Mouse (Mus musculus) ZHBTc4 (cell line): ENCODE data around the gene Gm11172.
A peak's percentile ranks its signal among the peaks of the same experiment; 100 is the strongest.

Experiments used
- DNase-seq: peaks from one replicate; pipeline ENCODE4 v3.0.0-alpha.2; 2011; ENCODE audit warnings: low read depth, low spot score

The Gm11172 gene

GRCm38 (mm10) chr16:10785371-10786231 is 27.1 kb upstream of the Gm11172 start, which contains the start of gene Socs1:
Gene Socs1 (minus strand): TSS chr16:10785536.
- DNase-seq: peak; percentile 94

DNA sequence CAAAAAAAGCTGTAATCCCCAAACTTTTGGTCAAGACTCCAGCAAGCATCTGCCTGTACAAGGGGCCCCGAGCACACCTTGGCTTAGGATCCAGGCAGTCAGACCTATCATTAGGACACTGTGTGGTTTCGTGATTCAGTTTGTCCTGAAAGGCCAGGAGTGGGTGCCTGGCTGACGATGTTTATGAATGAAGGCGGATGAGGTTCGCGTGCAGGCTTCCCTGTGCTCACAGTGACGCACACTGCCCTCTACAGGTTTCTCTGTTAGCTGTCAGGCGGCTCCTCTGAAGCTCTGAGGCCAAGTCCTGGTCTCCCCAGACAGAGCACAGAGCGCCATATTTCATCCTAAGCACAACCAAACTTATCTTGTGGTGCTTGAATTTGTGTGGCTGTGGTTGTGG is 26.4 kb upstream of the Gm11172 start:
- DNase-seq: peak; percentile 92

- no peak for DNase-seq
Measured at GRCm38 (mm10) chr16:10786782-10787547, 25.8 kb upstream of the Gm11172 start.

DNA sequence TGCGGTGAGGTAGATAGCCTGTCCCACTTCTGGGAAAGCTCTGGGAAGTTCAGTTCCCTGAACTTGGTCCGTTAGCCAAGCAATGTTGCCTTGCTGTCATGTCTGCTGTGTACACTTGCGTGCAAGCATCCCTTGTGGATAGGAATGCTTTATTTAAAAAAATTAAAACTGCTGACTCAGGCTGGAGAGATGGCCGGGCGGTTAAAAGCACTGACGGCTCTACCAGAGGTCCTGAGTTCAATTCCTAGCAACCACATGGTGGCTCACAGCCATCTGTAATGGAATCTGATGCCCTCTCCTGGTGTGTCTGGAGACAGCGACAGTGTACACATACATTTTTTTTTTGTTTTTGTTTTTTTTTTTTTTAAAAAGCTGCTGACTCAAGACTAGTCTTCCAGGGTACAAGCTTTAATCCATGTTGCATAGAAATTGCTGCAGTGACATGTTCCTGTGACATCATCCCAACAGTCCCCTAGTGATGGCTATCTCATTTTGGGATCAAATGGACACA is 25.1 kb upstream of the Gm11172 start:
- no peak for DNase-seq

- DNase-seq: peak; percentile 25
Measured at GRCm38 (mm10) chr16:10788271-10788670, 24.4 kb upstream of the Gm11172 start, which contains the start of gene Tnp2. Gene Tnp2 (minus strand): TSS chr16:10788660.

GRCm38 (mm10) chr16:10788866-10789265 is 23.8 kb upstream of the Gm11172 start:
- no peak for DNase-seq

DNA sequence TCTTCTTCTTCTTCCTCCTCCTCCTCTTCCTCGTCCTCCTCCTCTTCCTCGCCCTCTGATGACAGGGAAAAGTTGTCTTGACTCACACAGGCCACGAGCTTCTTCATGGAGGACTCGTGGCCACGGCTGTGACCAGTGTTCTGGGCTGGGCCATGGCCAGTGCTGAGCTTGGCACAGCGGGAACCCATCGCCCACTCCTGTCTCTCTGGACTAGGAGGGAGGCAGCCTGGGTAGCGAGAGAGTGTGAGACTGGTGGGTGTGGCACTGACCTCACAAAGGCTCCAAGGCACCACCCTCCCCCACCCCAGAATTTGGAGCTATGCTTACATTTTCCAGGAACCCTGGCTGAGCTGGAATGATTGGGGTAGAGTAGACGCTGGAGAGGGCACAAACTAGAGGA is 22.0 kb upstream of the Gm11172 start, which contains the start of gene Prm3:
Gene Prm3 (minus strand): TSS at position 213 of the 400 bp plus-strand sequence.
- no peak for DNase-seq

- DNase-seq: no peak
Measured at GRCm38 (mm10) chr16:10796034-10796433, 16.7 kb upstream of the Gm11172 start, which contains the start of gene Prm2. Gene Prm2 (minus strand): TSS chr16:10796134.

- DNase-seq: peak; percentile 65
Measured at GRCm38 (mm10) chr16:10802420-10802819, 10.3 kb upstream of the Gm11172 start.

DNA sequence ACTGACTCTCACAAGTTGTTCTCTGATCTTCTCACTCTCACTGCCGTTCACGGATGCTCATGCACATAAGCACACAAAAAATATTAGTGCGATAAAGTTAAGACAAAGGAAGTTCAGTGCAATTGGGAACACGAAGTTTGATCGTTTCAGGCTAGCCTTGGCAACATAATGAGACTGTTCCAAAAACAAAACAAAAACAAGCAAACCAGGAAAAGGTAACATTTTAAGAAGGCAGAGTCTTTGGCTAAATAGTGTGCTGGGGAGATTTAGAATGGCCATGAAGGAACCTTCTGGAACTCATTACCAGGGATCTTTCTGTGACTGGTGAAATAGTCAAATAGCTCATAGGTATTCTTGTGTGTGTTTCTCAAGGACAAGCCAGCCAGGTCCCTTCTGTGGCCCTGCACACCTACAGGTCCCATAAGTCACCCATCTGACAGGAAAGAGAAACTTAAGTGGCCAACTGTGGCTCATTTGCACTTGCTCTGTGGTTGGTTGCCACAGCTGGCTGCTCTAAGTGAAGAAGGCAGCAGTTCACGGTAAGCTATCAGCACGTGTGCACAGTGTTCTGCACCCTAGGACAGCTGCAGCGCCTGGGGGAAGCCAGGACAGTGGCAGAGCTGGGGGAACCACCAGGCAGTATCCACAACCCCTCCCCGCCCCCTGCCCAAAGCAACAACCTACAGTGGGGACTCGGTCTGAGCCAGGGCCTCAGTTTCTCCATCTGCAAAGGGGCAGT is 6.8 kb upstream of the Gm11172 start, which contains the start of gene Prm1:
Gene Prm1 (minus strand): TSS at position 51 of the 739 bp plus-strand sequence.
- no peak for DNase-seq

GRCm38 (mm10) chr16:10810376-10810775 is 2.3 kb upstream of the Gm11172 start:
- no peak for DNase-seq

DNA sequence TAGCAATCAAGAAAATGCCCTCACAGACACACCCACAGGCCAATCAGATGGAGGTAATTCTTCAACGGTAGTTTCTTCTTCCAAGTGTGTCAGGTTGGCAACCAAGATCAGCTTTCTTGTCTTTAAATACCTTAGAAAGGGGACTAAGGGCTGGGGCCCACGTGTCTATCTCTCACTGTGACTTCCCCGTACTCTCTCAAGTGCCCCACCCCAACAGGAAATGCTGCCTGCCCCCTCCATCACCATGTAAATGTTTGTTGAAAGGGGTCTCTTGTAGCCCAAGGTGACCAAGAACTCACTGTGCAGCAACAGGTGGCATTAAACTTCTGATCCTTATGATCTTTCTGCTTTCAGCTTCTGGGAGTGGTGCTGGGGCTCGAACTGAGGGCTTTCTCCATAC is 1.0 kb downstream of the Gm11172 start:
- no peak for DNase-seq

GRCm38 (mm10) chr16:10814864-10815263 is 2.1 kb downstream of the Gm11172 start:
- DNase-seq: peak; percentile 25

GRCm38 (mm10) chr16:10818579-10819135 is 5.9 kb downstream of the Gm11172 start:
- no peak for DNase-seq

- no peak for DNase-seq
Measured at GRCm38 (mm10) chr16:10819966-10820365, 7.3 kb downstream of the Gm11172 start.

DNA sequence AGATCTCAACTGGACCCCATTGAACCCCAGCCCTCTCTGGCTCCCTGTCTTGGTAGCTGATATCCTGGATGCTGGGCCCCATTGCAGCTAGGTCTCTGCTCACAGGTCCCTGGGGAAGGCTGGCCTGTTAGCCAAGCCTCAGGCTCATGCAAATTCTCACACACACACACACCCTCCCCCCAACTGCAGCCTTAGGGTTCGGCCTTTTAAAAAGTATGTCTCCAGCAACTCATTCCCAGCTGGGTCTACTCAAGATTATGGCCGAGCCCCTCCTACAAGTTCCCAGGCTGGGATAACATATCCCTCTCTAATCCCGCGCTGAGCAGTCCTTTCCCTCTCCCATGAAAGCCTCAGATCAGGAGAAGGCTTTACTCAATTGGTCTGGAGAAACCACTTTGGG is 8.7 kb downstream of the Gm11172 start:
- DNase-seq: no peak

DNA sequence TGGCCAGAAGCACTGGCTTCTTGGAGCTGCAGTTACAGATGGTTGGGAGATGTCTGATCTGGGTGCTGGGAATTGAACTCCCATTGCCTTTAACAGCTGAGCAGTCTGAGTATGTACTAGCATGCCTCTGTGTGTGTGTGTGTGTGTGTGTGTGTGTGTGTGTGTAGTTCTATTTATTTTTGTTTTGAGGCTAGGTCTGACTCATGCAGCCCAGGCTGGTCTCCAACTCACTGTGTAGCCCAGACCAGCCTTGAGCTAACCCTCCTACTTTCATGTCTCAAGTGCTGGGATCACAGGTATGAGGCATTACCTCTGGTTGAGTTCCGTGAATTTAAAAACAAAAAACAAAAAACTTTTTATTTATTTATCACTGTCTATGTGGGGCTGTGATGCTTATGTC is 11.8 kb downstream of the Gm11172 start:
- no peak for DNase-seq

GRCm38 (mm10) chr16:10825840-10826239 is 13.1 kb downstream of the Gm11172 start:
- no peak for DNase-seq

GRCm38 (mm10) chr16:10827269-10827668 is 14.6 kb downstream of the Gm11172 start:
- DNase-seq: no peak

- no peak for DNase-seq
Measured at GRCm38 (mm10) chr16:10827766-10828460, 15.2 kb downstream of the Gm11172 start.

DNA sequence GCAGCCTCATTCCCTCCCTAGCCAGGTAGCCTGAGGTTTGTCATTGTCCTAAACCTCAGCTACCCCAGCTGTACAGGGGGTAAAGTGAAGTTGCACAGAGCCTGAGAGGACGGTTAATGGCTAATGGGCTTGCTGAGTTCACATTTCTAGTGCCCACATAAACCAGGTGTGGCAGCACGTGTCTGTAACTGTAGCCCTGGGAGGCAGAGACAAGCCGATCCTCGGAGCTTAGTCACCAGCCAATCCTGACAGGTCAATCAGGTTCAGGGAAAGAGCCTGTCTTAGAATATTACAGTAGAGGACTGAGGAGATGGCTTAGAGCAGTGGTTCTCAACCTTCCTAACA is 15.7 kb downstream of the Gm11172 start:
- DNase-seq: no peak
